Mouse (Mus musculus): Measurements from ENCODE around the gene Dda1.
A peak's percentile ranks its signal among the peaks of the same experiment; 100 is the strongest.

DNA sequence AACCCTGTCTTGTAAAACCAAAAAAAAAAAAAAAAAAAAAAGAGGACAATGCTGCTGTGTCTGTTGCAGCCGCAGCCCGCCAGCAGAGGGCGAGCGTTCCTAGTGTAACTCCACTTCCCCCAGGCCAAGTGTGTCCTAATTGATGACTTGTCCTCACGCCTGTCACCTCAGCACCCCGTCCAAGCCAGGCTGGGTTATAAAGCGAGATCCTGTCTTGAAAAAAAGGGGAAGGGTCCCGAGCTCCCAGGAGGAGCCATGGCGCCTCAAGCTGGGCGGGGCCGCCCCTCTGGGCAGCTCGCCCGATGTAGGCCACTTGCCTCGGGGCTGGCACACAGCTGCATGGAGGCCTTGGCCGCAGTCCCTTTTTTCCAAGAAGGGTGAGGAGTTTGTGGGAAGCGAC, 26.0 kb downstream of the Dda1 start:
- peak; percentile 91 for TF ChIP-seq CTCF (IDR thresholded peaks at IDR 0.05; ENCODE audit: extremely low read depth, insufficient read depth, insufficient read length, insufficient replicate concordance)
- TF ChIP-seq POLR2A (IDR thresholded peaks at IDR 0.05; ENCODE audit: low read depth, low read length), result no peak
